Mouse (Mus musculus) layer of hippocampus, adult 9-11 months (tissue): ENCODE measurements around the gene Psap.

ENCODE experiments used
- DNase-seq: peaks from one replicate; pipeline ENCODE4 v3.0.0; 2022

The Psap gene

GRCm38 (mm10) chr10:60290026-60290738 lies 12.8 kb downstream of the Psap start:
- no peak for DNase-seq

GRCm38 (mm10) chr10:60290739-60291110 lies 13.3 kb downstream of the Psap start:
- no peak for DNase-seq

DNA sequence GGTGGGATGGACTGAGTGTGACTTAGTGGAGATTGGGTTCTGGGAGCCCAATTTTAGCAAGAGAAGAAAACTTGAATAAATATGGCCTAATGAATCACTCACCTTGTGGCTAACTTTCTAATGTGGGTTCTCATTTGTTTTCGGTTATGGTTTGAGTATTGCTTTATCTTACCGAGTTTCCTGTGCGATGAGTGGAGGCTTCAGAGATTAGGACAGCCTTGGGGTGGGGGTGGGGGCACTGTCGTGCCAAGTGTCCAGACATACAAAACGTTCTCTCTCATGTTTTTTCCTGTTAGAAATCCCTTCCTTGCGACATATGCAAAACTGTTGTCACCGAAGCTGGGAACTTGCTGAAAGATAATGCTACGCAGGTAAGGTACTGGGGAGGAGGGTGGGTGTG lies 14.8 kb downstream of the Psap start:
- DNase-seq: no peak

- no peak for DNase-seq
These were observed 17.2 kb downstream of the Psap start for GRCm38 (mm10) chr10:60294621-60295020.

DNA sequence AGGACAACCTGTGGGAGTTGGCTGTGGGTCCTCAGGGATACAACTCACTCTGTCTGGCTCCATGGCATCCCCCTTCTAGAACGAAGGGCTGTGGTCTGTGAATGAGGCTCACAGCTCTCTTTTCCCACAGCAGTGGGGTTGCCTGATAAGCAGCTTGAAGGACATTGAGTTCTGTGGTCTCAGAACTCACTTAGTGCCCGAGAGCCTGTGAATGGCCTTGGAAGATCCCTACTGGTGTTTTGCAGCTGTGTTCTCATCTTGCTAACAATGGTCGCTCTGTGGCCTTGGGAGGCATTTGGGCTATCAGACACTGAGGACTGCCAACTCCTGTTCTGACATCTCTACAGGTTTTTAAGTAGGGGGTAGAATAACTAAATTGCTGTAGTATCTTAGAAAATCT lies 17.9 kb downstream of the Psap start:
- DNase-seq: no peak

DNA sequence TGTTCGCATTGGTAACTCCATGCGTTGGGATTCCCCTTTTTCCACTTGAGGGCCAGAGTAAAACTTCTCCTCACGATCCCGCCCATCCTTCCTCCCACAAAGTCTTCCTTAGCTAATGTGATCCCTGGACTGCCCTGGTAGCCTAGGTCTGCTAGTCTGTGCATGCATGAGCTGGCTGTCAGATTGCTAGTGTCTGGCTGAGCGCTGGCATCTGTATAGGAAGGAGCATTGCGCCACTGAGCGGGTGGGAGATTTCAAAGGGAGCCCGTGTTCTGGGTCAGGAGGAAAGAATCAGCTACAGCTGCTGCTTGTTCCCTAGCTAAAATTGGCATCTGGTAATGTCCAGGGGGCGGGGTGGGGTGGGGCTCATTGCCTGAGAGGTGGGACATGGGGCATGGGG lies 18.6 kb downstream of the Psap start:
- no peak for DNase-seq

DNA sequence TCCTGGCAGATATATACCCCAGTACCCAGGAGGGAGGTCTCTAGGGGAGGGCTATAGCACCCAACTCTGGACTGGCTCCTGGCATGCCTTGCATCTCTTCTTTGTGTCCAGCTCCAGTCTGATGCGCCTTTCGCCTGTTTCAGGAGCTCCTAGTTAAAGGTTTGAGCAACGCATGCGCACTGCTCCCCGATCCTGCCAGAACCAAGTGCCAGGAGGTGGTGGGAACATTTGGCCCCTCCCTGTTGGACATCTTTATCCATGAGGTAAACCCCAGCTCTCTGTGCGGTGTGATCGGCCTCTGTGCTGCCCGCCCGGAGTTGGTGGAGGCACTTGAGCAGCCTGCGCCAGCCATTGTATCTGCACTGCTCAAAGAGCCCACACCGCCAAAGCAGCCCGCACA lies 22.2 kb downstream of the Psap start:
- no peak for DNase-seq

DNA sequence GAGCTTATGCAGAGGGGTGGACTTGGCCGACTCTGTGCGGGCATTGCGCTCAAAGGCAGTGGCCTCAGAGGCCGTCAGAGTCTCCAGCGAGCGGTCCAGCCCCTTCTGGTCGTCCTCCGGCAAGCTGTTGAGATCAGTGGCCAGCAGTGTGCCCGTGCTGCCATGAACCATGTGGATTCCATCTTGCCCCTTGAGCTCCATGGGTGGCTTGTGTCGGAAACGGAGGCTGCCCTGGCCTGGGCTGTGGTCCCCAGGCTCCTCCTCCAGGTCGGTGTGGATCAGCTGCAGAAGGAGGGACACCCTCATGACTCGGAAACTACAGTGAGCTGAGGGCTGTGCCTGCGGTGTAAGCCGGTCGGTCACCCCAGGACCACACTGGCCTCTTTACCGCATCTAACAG lies 26.0 kb downstream of the Psap start:
- no peak for DNase-seq

DNA sequence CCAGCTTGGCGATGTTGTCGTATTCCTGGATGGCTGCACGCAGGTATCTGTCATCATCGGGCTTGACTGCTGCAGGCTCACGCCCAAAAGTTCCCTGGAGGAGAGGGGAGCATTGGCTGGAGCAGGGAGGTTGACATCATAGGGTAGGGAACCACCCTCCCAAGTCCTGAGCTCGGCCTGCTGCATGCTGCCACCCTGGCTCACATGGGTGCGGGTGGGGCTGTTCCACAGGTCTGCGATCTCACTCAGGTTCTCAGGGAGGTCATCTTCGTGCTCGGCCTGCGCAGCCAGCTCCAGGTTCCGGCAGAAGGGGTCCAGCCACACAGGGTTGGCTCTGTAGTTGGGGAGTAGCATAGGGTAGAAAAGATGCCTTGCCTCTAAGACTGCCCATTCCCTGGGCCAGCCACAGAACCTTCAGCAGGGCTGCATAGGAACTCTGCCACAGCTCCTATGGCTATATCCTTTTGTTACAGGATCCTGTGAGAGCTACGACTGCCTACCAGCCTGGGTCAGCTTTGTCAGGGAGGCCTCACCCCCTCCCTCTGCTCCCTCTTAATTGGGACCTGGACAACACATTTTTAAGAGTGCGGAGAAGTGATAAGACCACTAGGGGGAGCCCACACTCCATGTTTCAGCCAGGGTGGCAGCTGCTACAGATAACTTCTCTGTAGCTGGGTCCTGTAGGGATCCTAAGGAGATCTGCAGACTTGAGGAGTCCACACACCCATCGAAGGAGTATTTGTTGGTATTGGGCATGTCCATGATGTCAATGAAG lies 27.6 kb downstream of the Psap start:
- DNase-seq: peak; percentile 66

DNA sequence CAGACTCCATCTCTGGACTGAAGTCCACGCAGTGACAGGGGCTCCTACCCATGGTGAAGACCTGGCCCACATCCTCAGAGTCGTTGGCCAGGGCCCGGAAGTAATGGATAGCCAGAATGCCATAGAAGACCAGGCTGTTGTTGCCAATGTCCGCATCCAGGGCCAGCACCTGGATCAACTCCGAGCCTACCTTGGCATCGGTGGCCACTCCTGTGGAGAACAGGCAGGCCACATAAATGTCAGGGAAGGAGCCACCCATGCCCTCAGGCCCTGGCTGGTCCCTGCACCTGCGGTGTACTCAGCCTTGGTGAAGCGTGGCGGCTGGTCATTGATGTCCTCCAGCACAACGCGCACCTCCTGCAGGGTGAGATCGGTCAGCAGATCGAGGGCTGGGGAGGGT lies 33.2 kb downstream of the Psap start:
- no peak for DNase-seq

- peak; percentile 81 for DNase-seq
These were observed 36.2 kb downstream of the Psap start for GRCm38 (mm10) chr10:60313606-60314005.

DNA sequence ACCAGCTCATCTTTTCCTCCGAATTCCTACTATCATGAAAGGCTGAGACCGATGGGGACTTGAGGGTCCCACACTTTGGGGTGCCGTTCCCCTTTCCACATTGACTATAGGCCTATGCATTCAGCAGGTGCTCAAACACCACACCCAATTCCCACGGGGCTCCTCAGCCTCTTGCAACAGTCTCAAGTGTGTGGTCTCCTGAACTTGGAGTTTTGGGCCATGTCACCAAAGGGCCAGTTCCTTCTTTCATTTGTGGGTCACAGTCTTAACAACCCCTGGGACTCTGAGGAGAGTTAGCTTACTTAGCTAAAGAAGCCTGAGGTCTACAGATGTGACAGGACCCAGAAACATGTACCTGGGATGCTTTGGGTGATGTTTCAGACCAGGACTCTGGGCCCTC lies 38.7 kb downstream of the Psap start:
- DNase-seq: no peak

DNA sequence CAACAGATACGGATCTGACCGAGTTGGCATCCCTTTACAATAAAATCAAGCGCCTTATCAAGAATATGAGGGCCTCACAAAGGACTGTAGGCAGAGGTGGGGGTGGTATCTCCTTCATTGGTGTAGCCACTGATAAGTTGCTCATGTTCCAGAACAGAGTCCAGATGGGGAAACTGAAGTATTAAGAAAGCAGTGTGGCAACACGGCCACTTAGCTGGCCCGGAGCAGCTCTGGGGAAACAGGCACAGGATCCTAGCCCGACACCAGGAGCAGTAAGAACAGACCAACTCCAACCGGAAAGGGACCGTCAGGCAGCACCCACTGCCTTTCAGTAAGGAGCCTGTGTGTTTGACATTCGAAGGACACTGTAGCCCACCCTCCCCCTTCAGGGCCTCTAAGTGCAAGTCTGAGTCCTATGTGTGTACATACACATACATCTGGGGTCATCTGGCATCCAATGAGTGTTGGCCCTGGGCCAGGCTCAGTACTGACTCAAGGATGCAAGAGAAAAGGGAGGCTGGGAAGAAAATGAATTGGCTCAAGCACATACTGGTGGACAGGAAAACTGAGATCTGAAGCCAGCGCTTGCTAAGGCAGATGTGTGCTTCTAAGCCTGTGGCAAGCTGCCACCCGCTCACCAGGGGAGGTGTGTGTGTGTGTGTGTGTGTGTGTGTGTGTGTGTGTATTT lies 51.7 kb downstream of the Psap start:
- no peak for DNase-seq

DNA sequence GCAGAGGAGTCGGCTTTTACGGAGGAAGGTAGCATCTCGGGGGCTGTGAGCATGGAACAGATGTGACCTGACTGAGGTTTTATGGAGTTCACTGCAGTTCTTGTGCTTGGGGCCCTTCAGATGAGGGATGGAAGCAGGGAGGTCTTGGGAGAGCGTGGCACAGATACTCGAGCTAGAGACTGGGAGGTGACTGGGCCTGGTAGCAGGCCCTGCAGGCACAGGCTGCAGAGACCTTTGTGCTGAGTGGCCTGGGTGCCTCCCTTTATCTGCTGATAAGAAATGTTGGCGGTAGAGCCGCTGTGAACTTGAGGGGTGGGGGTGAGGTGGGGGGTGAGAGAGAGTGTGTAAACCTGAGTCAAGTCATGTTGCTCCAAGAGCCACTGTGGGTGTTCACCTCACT lies 57.2 kb downstream of the Psap start:
- no peak for DNase-seq

DNA sequence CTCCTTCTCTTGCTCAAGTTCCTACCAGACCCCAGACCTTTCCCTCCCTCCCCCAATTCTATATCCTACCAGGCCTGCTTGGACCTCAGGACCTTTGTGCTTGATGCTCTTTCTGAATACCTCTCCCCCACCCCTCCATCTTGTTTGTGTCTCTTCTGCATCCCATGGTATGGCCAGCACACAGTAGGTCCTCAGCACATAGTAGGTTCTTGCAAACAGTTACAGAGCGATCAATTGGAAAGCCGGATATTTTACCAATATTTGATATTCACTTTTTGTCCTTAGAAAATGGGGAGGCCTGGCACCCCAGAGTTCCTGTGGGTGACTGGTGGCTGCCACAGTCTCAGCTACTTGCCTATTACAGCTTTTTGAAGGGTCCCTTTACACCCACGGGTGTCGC lies 57.6 kb downstream of the Psap start:
- no peak for DNase-seq

DNA sequence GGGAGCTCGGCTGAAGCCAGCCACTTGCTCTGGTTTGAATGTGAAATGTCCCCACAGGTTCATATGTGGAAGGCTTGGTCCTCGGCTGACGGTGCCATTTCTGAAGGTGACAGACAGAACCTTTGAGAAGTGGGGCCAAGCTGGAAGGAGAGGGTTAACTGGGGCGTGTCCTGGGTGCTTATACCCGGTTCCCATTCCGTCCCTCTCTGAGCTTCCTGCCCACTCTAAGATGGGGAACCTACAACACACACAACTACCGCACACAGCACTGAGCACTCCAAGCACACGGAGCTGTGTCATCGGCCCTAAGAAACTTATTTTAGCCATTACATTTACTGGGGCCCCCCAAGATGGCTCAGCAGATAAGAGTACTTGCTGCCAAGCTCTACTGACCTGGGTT lies 64.1 kb downstream of the Psap start:
- no peak for DNase-seq

DNA sequence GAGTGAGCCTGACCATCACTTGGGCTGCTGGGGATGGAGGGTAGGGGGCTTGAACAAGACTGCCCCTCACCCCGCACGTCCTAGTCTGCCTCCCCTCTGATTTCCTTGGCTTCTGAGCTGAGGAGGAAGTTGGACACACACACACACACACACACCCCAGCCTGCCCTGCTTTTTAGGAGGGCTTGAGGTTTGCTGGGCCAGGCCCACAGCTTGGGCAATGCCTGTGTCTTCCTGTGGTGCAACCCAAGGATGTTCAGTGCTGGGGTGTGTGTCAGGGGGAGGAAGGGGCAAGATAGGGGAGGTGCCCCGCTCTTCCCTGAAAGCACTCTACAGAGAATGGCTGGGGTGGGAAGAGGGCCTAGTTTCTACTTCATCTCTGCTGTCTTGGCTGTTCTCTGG lies 66.7 kb downstream of the Psap start:
- DNase-seq: peak; percentile 67

- DNase-seq: no peak
These were observed 68.6 kb downstream of the Psap start for GRCm38 (mm10) chr10:60346056-60346455.

DNA sequence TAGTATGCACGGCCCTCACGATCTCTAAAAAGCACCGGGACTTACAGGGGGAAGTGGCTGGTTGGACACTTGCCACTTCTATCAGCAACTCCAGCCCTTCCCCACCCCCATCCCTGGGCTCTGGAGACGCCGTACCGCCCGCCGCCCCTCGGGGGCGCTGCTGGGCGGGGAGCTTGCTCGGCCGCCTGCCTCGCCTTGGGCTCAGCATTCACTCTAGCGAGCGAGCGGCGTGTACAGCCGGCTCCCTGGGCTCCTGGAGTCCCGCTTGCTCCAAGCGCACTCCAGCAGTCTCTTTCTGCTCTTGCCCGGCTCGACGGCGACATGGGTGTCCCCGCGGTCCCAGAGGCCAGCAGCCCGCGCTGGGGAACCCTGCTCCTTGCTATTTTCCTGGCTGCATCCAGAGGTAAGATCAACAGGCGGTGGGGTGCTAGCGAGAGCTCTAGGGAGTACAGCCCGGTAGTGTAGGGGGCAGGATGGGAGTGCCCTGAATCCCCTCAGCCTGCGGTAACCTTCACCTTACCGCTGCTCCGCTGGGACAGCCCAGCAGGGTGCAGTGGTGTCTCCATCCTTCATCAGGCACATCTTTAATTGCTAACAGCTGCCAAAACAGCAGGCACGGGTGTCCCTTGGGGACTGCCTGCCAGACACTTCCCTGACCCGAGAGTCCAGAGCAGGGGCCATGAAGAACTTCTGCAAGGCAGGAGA lies 69.4 kb downstream of the Psap start, which contains the start of gene Vsir:
Vsir (plus strand) TSS at position 151 of the 705 bp plus-strand sequence.
- peak; percentile 85 for DNase-seq

GRCm38 (mm10) chr10:60347768-60348610 lies 70.6 kb downstream of the Psap start:
- DNase-seq: no peak

- peak; percentile 80 for DNase-seq
These were observed 71.6 kb downstream of the Psap start for GRCm38 (mm10) chr10:60349056-60349455.

- DNase-seq: no peak
These were observed 72.2 kb downstream of the Psap start for GRCm38 (mm10) chr10:60349644-60350043.
